ENCODE assay signal across 20 mouse cellular contexts in the genomic region with DNA sequence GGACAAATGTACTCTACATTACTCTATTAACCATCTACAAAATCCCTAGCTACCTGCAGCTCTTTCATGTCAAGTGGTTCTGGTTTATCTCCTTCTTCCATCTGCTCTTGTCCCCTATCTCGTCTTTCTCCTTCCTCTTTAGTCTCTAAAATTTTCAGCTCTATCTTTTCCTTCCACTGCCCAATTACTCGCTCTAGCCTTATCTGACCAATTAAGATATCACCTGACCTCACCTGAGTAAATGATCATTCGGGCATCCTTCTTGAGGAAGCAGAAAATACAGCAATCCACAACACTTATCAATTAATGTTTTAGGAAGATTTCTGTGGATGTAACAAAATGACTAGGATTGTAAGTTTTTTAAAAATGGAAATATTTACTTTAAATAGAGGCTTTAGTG.
DNase-seq lines count a peak whose midpoint lies in the region; ATAC-seq and TF ChIP-seq lines count a peak whose summit lies in the region.
"Had no signal": no experiment of that assay in that cellular context is flagged by ENCODE, and none has a peak within 500 bp of the region (broad histone marks: within the 10 kb centered on the region; RNA-seq: fewer than 3 reads in every experiment).

No protein-coding gene starts in this region.

- no peak for DNase-seq in G1E (ENCODE audit: low spot score)
- DNase-seq in MEL (ENCODE audit: low read depth, low spot score): peak; percentile 6
- DNase-seq in frontal cortex, postnatal 25 days (ENCODE audit: low spot score in 2 of 2): no peak
- no peak for DNase-seq in embryo, embryonic 10.5 days (ENCODE audit: low spot score)
- DNase-seq: adrenal gland, adult 2 months; adrenal gland, adult 8-10 months; adrenal gland, postnatal 10 days; adrenal gland, postnatal 14 days; adrenal gland, postnatal 25 days; adrenal gland, postnatal 36 days; B cell, adult 2 months; cerebellum, adult 11 months; cerebellum, adult 11-12 months; cerebellum, adult 18-20 months; cerebellum, adult 2 months; cerebellum, adult 8-10 months had no signal

- H3K4me3 ChIP-seq in G1E (ENCODE audit: low read depth, low read length): no peak overlapping the region
- H3K4me3 ChIP-seq in MEL (ENCODE audit: control insufficient read depth in 1 of 2, insufficient read depth in 1 of 2, low read depth in 2 of 2, low read length in 2 of 2): no peak overlapping the region

- H3K9me3 ChIP-seq in G1E (replicated peaks) (peaks cover 6% of the 10 kb centered on the region), MEL (replicated peaks; ENCODE audit: insufficient read depth, low read length) (no peaks in the 10 kb centered on the region)

- no peaks in the 10 kb centered on the region; the same call in 1 of the 2 replicates for H3K27me3 ChIP-seq in G1E (ENCODE audit: insufficient read depth, low read length)
- no peaks in the 10 kb centered on the region for H3K27me3 ChIP-seq in MEL (ENCODE audit: control insufficient read depth in 1 of 2, insufficient read depth in 2 of 2, low read length in 2 of 2)
- H3K27me3 ChIP-seq: CH12.LX, Patski had no signal

- H3K4me1 ChIP-seq in G1E (ENCODE audit: insufficient read depth, low read depth, low read length) (no peaks in the 10 kb centered on the region), MEL (ENCODE audit: control insufficient read depth in 1 of 2, insufficient read depth in 2 of 2, low read length in 2 of 2) (no peaks in the 10 kb centered on the region; a peak in 1 of 4 replicates)

- no peak for TF ChIP-seq RAD21 in MEL (IDR thresholded peaks at IDR 0.05; ENCODE audit: low read depth, low read length)

- peak in 1 of 2 experiments; percentile 27; a peak in 1 of 4 replicates for TF ChIP-seq EP300 in MEL (IDR thresholded peaks at IDR 0.05; ENCODE audit: low read depth in 1 of 2, low read length in 2 of 2)

- H3K36me3 ChIP-seq in G1E (replicated peaks) (no peaks in the 10 kb centered on the region), MEL (ENCODE audit: control insufficient read depth in 1 of 2, insufficient read depth in 2 of 2, low read length in 2 of 2) (peaks cover 0 to 3% of the 10 kb centered on the region in 2 experiments; a peak in 2 of 4 replicates)

- no peak for TF ChIP-seq CTCF in G1E (IDR thresholded peaks at IDR 0.05; ENCODE audit: low read depth, low read length)
- TF ChIP-seq CTCF in MEL (IDR thresholded peaks at IDR 0.05 in 2 of 3, conservative IDR thresholded peaks at IDR 0.05 in 1 of 3; ENCODE audit: control insufficient read depth in 1 of 3, insufficient read depth in 1 of 3, low read depth in 2 of 3, low read length in 3 of 3, poor library complexity in 1 of 3, severe bottlenecking in 1 of 3): no peak

- ATAC-seq in G1E (ENCODE audit: extremely low read depth, insufficient number of reproducible peaks, low FRiP score, poor library complexity, severe bottlenecking): peak; percentile 82
- ATAC-seq: activated CD4-positive, CD25-positive, alpha-beta regulatory T cell, adult 4 months; CD4-positive, CD25-positive, alpha-beta regulatory T cell, adult 4 months; Patski had no signal

- H3K27ac ChIP-seq in MEL (ENCODE audit: control insufficient read depth, low read depth, low read length): no peak overlapping the region

- no peak for TF ChIP-seq POLR2A in MEL (IDR thresholded peaks at IDR 0.05; ENCODE audit: control insufficient read depth in 1 of 2, insufficient read depth in 1 of 2, low read depth in 1 of 2, low read length in 2 of 2, poor library complexity in 1 of 2)

- H3K79me2 ChIP-seq in MEL (ENCODE audit: control insufficient read depth, insufficient read depth, low read length, poor library complexity): no peaks in the 10 kb centered on the region

- H3K9ac ChIP-seq in MEL (ENCODE audit: control insufficient read depth, low read depth, low read length, poor library complexity, severe bottlenecking): no peak overlapping the region

TF ChIP-seq in MEL, 35 proteins besides CTCF, POLR2A, EP300 and RAD21:
- TF ChIP-seq TCF12 (IDR thresholded peaks at IDR 0.05; ENCODE audit: low read depth, low read length) (peak; percentile 33; the same call in 1 of the 2 replicates), ZMIZ1 (IDR thresholded peaks at IDR 0.05; ENCODE audit: low read depth, low read length) (no peak), GATA1 (IDR thresholded peaks at IDR 0.05; ENCODE audit: low read depth, low read length) (0 out of 2 replicates have a peak, but pooled peaks have one; percentile 51), USF1 (IDR thresholded peaks at IDR 0.05; ENCODE audit: low read depth, low read length) (peak; percentile 51; the same call in 1 of the 2 replicates)
